Mouse (Mus musculus): ENCODE measurements around the gene Kndc1. TPM values are rescaled to one million over a fixed set of nuclear protein-coding genes. Genes with fewer than 3 reads are reported as not detected.

Kndc1 gene
- polyA plus RNA-seq, 1 experiment from 2014 or later, result 16.5 TPM

DNA sequence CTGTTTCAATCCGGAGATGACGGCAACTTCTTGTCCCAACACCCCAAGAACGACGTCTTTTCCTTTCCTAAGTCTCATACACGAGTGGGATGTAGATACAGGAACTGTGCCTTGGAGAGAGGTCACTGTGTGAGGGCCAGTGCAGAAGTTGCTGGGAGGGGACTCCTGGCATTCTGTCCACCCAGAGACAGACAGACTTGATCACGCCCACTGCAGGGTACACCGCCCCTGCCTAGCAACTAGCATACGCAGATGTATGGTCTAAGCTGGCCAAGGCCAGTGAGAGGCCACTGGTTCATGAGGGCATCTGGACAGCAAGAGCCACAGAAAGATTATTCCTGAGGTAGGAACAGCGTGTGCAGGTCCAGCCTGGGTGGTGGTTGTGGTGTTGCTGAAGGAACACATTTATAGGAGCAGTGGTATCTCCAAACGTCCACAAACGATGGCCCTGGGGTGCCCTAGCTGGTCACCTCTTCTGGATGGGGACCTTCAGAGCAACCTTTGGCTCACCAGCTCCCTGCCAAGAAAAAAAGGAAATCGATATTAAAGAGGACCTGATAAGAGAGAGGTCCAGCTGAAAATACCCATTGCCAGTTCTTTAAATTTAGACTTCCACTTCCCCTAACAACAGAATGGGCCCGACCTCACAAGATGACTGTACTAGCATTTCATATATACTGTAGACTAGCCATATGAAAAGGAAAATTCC, 84.7 kb downstream of the Kndc1 start:
- H3K27me3 ChIP-seq (replicated peaks; ENCODE audit: control insufficient read depth, insufficient read depth, low read length), result no peaks in the 10 kb centered on the region
- H3K9me3 ChIP-seq (ENCODE audit: control insufficient read depth, low read length), result no peaks in the 10 kb centered on the region
- peak overlapping the region; percentile 76 for H3K9ac ChIP-seq (ENCODE audit: low read depth, low read length)
- H3K36me3 ChIP-seq (ENCODE audit: control insufficient read depth, insufficient read depth, low read length), result no peaks in the 10 kb centered on the region
- H3K4me3 ChIP-seq (ENCODE audit: low read length), result peak overlapping the region; percentile 62
- 43% methylated on average over 13 of the region's 13 CpGs for WGBS
- peak overlapping the region; percentile 92 for H3K4me2 ChIP-seq (ENCODE audit: low read length)
- peaks cover 11% of the 10 kb centered on the region for H3K4me1 ChIP-seq (ENCODE audit: control insufficient read depth, insufficient read depth, low read depth, low read length)
- H3K27ac ChIP-seq (ENCODE audit: low read depth, low read length), result peak overlapping the region; percentile 39; the same call in 1 of the 2 replicates
- peak; percentile 73 for ATAC-seq

DNA sequence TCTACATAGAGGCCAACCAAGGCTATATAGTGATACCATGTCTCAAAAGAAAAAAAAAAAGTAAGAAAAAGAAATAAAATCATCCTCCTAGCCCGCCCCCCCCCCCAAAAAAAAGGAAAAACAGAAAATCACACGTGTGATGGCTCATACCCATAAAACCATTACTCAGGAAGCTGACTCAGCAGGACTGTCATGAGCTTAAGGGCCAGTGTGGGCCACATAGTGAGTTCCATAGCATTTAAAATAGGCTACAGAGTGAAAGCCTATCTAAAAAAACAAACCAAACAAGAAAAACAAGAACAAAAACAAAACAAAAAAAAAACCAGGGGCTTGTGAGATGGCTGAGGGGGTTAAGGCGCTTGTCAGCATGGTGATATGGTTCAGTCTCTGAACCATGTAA, 86.3 kb downstream of the Kndc1 start:
- Histone ChIP-seq H3K4me2 (ENCODE audit: low read length) (no peak overlapping the region), H3K9ac (ENCODE audit: low read depth, low read length) (no peak overlapping the region), H3K4me1 (ENCODE audit: control insufficient read depth, insufficient read depth, low read depth, low read length) (peaks cover 11% of the 10 kb centered on the region), H3K9me3 (ENCODE audit: control insufficient read depth, low read length) (no peaks in the 10 kb centered on the region), H3K27ac (ENCODE audit: low read depth, low read length) (no peak overlapping the region), H3K4me3 (ENCODE audit: low read length) (no peak overlapping the region), H3K36me3 (ENCODE audit: control insufficient read depth, insufficient read depth, low read length) (no peaks in the 10 kb centered on the region), H3K27me3 (replicated peaks; ENCODE audit: control insufficient read depth, insufficient read depth, low read length) (no peaks in the 10 kb centered on the region)
- no peak for ATAC-seq
- WGBS, result 54% methylated on average over 3 of the region's 3 CpGs

DNA sequence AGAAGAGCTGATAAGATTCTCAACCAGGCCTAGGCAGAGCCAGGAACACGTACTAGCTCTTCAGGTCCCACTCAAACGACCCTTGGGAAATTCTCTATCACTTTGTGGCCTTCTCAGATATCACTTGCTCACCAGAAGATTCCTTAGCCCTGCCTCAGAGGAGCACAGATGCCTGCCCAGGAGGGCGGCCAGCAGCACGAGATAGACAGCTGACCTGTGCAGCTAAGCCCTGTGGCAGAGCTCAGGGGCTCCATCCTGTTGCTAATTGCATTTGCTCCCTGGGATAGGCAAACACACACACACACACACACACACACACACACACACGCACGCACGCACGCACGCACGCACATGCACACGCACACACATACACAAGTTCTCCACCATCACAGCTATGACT, 87.6 kb downstream of the Kndc1 start:
- H3K27ac ChIP-seq (ENCODE audit: low read depth, low read length), result no peak overlapping the region
- 92% methylated on average over 11 of the region's 11 CpGs for WGBS
- no peaks in the 10 kb centered on the region for H3K36me3 ChIP-seq (ENCODE audit: control insufficient read depth, insufficient read depth, low read length)
- peaks cover 11% of the 10 kb centered on the region for H3K4me1 ChIP-seq (ENCODE audit: control insufficient read depth, insufficient read depth, low read depth, low read length)
- H3K9me3 ChIP-seq (ENCODE audit: control insufficient read depth, low read length), result no peaks in the 10 kb centered on the region
- ATAC-seq, result no peak
- H3K4me2 ChIP-seq (ENCODE audit: low read length), result no peak overlapping the region
- no peak overlapping the region for H3K4me3 ChIP-seq (ENCODE audit: low read length)
- H3K9ac ChIP-seq (ENCODE audit: low read depth, low read length), result no peak overlapping the region
- H3K27me3 ChIP-seq (replicated peaks; ENCODE audit: control insufficient read depth, insufficient read depth, low read length), result no peaks in the 10 kb centered on the region

DNA sequence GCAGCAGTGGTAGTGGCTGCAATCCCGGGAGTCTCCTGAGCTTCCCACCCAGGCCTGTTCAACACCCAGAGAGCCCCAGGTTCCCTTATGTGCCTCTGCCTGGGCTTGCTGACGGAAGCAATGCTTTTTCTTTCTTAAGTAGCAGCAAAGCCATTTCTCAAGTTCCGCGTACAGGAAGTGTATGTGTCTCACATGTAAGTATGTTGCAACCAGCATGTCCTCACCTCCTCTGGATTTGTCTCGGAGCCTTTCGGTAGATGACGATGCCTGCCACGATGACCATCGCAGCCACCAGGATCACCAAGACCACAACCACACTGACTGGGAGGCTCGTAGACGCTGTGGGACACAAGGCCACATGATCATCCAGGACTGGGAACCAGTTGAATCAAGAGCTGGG, 90.0 kb downstream of the Kndc1 start:
- Histone ChIP-seq H3K4me3 (ENCODE audit: low read length) (no peak overlapping the region), H3K27me3 (replicated peaks; ENCODE audit: control insufficient read depth, insufficient read depth, low read length) (no peaks in the 10 kb centered on the region), H3K9me3 (ENCODE audit: control insufficient read depth, low read length) (no peaks in the 10 kb centered on the region), H3K36me3 (ENCODE audit: control insufficient read depth, insufficient read depth, low read length) (no peaks in the 10 kb centered on the region), H3K9ac (ENCODE audit: low read depth, low read length) (no peak overlapping the region), H3K27ac (ENCODE audit: low read depth, low read length) (no peak overlapping the region), H3K4me2 (ENCODE audit: low read length) (no peak overlapping the region), H3K4me1 (ENCODE audit: control insufficient read depth, insufficient read depth, low read depth, low read length) (no peaks in the 10 kb centered on the region; the same call in 1 of the 2 replicates)
- ATAC-seq, result no peak
- 91% methylated on average over 11 of the region's 11 CpGs for WGBS

DNA sequence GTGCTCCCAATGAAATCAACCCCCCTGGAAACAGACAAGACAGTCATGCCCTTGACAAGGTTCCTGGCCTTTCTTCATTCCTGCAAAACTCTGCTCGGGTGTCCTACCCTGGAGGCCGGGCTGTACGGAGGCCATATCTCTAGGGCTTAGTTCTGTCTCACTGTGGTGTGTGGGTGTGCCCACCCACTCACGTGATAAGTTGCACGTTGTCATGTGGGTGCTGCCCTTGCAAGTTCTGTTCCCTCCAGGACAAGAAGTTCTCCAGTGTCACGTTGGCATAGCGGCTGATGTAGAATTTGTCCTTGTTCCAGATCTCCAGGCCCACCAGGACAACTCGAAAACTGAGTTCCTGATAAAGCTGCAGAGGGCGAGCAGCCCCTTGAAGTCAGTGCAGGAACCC, 93.8 kb downstream of the Kndc1 start:
- ATAC-seq, result no peak
- Histone ChIP-seq H3K4me2 (ENCODE audit: low read length) (no peak overlapping the region), H3K36me3 (ENCODE audit: control insufficient read depth, insufficient read depth, low read length) (no peaks in the 10 kb centered on the region), H3K4me3 (ENCODE audit: low read length) (no peak overlapping the region), H3K27me3 (replicated peaks; ENCODE audit: control insufficient read depth, insufficient read depth, low read length) (no peaks in the 10 kb centered on the region), H3K27ac (ENCODE audit: low read depth, low read length) (no peak overlapping the region), H3K9ac (ENCODE audit: low read depth, low read length) (no peak overlapping the region), H3K9me3 (ENCODE audit: control insufficient read depth, low read length) (no peaks in the 10 kb centered on the region), H3K4me1 (ENCODE audit: control insufficient read depth, insufficient read depth, low read depth, low read length) (no peaks in the 10 kb centered on the region)
- WGBS, result 88% methylated on average over 9 of the region's 9 CpGs

DNA sequence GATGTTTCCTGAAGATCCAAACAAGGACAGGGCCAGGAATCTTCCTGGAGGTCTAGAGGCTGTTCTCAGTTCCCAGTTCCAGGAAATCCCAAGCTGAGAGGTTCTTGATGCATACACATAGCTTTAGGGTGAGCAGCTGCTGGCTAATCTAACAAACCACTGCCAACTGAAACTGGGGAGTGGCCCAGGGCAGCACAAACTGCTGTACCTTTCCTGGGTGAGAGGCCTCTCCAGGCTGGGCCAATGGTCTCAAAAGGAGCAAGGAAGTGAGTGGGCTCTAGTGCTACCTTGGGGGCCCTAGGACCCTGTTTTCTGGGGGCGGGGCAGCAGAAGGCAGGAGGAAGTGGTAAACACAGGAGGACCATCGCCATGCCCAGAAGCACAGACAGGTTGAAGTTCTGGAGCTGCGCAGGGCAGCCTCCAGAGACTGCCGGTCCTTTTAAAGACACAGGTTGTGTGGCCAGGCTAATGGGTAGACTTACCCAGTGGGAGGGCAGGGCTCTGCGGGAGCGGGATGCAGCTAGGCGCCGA, 96.4 kb downstream of the Kndc1 start:
- H3K9ac ChIP-seq (ENCODE audit: low read depth, low read length), result no peak overlapping the region
- ATAC-seq, result no peak
- H3K9me3 ChIP-seq (ENCODE audit: control insufficient read depth, low read length), result no peaks in the 10 kb centered on the region
- H3K36me3 ChIP-seq (ENCODE audit: control insufficient read depth, insufficient read depth, low read length), result peaks cover 3% of the 10 kb centered on the region; the same call in 1 of the 2 replicates
- H3K27me3 ChIP-seq (replicated peaks; ENCODE audit: control insufficient read depth, insufficient read depth, low read length), result no peaks in the 10 kb centered on the region
- H3K4me2 ChIP-seq (ENCODE audit: low read length), result no peak overlapping the region
- 90% methylated on average over 8 of the region's 8 CpGs for WGBS
- no peak overlapping the region for H3K4me3 ChIP-seq (ENCODE audit: low read length)
- no peaks in the 10 kb centered on the region for H3K4me1 ChIP-seq (ENCODE audit: control insufficient read depth, insufficient read depth, low read depth, low read length)
- H3K27ac ChIP-seq (ENCODE audit: low read depth, low read length), result no peak overlapping the region

MicroRNA genes within 50 kb of the gene (microRNA counts, 519-probe panel; counts per million panel counts)
- microRNA mmu-miR-202-3p, result 2,072 counts per million, percentile 34 among the panel's probes with 10 or more counts
- microRNA mmu-miR-202-5p, result 2,369 counts per million, percentile 57 among the panel's probes with 10 or more counts

Small RNA genes lying within 50 kb of the gene (microRNA-seq; reads per million reads assigned to microRNA genes)
- gene Mir202, result not detected
- not detected for gene Mir7062
- gene mmu-mir-7686, result not detected

Other genes starting within 250 kb of the Kndc1 start
- 3.4 and 3.7 TPM in 2 replicates for gene Cfap46, start 210.9 kb upstream of the Kndc1 start, polyA plus RNA-seq (2015; fragmentation: Nextera tagmentation; extraction: Ambion mirVana)
- 27.2 and 30.7 TPM in 2 replicates for gene Adgra1, start 60.5 kb upstream of the Kndc1 start, polyA plus RNA-seq (2015; fragmentation: Nextera tagmentation; extraction: Ambion mirVana)
- gene Utf1, start 49.1 kb downstream of the Kndc1 start, polyA plus RNA-seq (2015; fragmentation: Nextera tagmentation; extraction: Ambion mirVana), result not detected in 2 replicates
- 1.1 and 1.2 TPM in 2 replicates for gene 6430531B16Rik, start 84.1 kb downstream of the Kndc1 start, polyA plus RNA-seq (2015; fragmentation: Nextera tagmentation; extraction: Ambion mirVana)
- 2.8 and 3.1 TPM in 2 replicates for gene Adam8, start 97.9 kb downstream of the Kndc1 start, polyA plus RNA-seq (2015; fragmentation: Nextera tagmentation; extraction: Ambion mirVana)
- gene Zfp511, start 141.7 kb downstream of the Kndc1 start, polyA plus RNA-seq (2015; fragmentation: Nextera tagmentation; extraction: Ambion mirVana), result 51.6 and 55.1 TPM in 2 replicates
- 57.2 and 59.6 TPM in 2 replicates for gene Tubgcp2, start 142.0 kb downstream of the Kndc1 start, polyA plus RNA-seq (2015; fragmentation: Nextera tagmentation; extraction: Ambion mirVana)
- gene Msx3, start 154.4 kb downstream of the Kndc1 start, polyA plus RNA-seq (2015; fragmentation: Nextera tagmentation; extraction: Ambion mirVana), result 4.1 and 6.9 TPM in 2 replicates
- gene Caly, start 187.9 kb downstream of the Kndc1 start, polyA plus RNA-seq (2015; fragmentation: Nextera tagmentation; extraction: Ambion mirVana), result 351 and 430 TPM in 2 replicates
- not detected in 2 replicates for gene Prap1, start 198.7 kb downstream of the Kndc1 start, polyA plus RNA-seq (2015; fragmentation: Nextera tagmentation; extraction: Ambion mirVana)
- gene Fuom, start 207.7 kb downstream of the Kndc1 start, polyA plus RNA-seq (2015; fragmentation: Nextera tagmentation; extraction: Ambion mirVana), result 39.9 and 43.1 TPM in 2 replicates
- 8.9 and 9.9 TPM in 2 replicates for gene Paox, start 221.1 kb downstream of the Kndc1 start, polyA plus RNA-seq (2015; fragmentation: Nextera tagmentation; extraction: Ambion mirVana)
- gene Echs1, start 221.8 kb downstream of the Kndc1 start, polyA plus RNA-seq (2015; fragmentation: Nextera tagmentation; extraction: Ambion mirVana), result 124 and 128 TPM in 2 replicates
- gene Mtg1, start 242.9 kb downstream of the Kndc1 start, polyA plus RNA-seq (2015; fragmentation: Nextera tagmentation; extraction: Ambion mirVana), result 31.1 and 32.1 TPM in 2 replicates

All from hindbrain, embryonic 16.5 days (tissue).